Mouse (Mus musculus): ENCODE measurements at regions not wholly inside any gene's neighbourhood (a gene's known extent, or its start where the extent isn't known, plus 50 kb on each side); places are given as distances from the start of the nearest gene placed in this dataset.

DNA sequence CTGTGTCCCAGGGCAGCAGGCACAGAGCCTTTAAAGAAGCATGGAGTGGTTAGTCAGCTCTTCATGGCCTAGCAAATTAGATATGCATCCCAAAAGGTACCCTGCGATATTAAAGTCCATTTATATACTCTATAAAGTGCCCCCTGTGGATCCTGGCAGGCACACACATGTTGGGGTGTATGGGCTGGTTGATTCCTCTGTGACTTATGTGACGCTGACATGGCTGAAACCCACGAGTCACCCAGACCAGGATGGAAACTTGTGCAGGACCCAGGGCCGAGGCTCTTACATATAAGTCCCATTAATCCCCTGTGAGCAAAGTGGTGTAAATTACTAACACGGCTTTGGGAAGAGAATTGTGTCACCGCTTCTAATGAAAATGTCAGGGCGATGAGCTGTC lies 155.2 kb upstream of the Pgrmc2 start:
- TF ChIP-seq CTCF (IDR thresholded peaks at IDR 0.05; ENCODE audit: extremely low read depth, insufficient read depth, insufficient read length, insufficient replicate concordance) (no peak), POLR2A (IDR thresholded peaks at IDR 0.05; ENCODE audit: low read depth, low read length) (no peak)
